Mouse (Mus musculus): Measurements from ENCODE around the gene Slc25a3.

The Slc25a3 gene

DNA sequence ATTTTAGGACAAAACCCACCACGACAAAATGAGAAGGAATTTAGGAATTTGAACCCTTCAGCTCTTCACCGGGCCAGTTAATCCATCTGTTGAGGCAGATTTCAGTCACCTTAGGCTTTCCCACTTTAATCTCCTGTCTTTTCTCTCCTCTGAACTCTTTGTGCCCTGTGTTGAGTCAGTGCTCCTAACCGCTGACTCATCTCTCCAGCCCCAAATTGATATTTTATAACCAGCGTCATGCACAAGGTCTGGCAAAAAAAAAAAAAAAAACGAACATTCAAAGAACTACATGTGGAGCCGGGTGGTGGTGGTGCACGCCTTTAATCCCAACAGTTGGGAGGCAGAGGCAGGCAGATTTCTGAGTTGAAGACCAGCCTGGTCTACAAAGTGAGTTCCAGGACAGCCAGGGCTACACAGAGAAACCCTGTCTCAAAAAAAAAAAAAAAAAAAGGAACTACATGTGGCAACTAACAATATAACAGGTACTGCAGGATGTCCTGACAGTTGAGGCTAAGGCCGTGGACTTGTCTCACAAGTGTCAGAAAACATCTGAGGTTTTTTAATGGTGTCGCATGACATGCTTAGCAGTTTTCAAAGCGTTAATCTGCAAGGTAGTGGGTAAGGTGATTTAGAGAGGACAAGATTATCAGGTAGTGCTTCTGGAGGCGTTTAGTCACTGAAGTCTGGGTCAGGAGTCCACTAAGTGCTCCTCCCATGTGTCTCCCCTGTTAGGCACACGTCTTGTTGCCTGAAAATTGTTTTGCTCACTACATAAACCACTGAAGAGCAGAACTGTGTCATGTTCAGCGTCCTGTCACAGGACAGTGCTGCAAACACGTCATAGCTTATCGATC, 29.4 kb downstream of the Slc25a3 start:
- no peak for DNase-seq (ENCODE audit: low spot score in 2 of 2)

DNA sequence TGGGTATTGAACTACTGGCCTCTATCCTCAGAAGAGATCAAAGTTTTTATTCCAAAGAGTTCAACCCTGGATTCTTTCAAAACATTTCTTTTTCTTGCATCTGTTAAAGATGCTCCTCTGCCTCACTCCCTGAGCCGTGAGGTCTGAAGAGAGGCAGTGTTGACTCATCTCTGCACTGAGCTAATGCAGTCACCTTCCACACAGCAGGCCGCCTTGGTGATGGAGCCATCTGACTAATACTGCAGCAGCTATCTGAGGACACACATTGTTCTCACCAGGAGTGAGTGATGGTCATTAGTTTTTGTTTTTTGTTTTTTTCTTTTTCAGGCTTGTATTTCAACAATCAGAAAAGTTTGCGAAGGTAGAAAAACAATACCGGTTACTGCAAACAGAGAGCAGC, 31.0 kb downstream of the Slc25a3 start:
- no peak for DNase-seq (ENCODE audit: low spot score in 2 of 2)

DNA sequence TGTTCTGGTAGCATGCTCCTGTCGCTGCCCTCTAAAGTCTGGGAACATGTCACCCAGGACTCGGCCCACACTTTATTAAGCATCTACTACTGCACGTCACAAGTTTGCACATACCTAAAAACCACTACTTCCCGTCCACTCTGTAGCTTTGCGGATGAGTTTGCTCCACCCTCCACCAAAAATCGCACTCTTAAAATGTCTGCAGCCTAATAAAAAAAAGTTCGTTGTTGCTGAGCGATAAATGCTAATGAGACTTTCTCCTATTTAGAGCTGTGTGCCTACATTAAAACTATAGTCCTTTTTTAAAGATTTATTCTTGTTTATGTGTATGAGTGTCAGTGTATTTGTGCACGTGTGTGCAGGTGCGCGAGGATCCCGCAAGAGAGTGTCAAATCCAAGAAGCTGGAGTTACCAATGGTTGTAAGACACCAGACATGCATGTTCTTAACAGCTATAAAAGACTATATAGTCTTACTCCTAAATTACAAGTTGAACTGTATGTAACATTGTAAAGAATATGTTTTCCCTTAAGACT, 40.4 kb downstream of the Slc25a3 start:
- DNase-seq (ENCODE audit: low spot score in 2 of 2), result no peak

DNA sequence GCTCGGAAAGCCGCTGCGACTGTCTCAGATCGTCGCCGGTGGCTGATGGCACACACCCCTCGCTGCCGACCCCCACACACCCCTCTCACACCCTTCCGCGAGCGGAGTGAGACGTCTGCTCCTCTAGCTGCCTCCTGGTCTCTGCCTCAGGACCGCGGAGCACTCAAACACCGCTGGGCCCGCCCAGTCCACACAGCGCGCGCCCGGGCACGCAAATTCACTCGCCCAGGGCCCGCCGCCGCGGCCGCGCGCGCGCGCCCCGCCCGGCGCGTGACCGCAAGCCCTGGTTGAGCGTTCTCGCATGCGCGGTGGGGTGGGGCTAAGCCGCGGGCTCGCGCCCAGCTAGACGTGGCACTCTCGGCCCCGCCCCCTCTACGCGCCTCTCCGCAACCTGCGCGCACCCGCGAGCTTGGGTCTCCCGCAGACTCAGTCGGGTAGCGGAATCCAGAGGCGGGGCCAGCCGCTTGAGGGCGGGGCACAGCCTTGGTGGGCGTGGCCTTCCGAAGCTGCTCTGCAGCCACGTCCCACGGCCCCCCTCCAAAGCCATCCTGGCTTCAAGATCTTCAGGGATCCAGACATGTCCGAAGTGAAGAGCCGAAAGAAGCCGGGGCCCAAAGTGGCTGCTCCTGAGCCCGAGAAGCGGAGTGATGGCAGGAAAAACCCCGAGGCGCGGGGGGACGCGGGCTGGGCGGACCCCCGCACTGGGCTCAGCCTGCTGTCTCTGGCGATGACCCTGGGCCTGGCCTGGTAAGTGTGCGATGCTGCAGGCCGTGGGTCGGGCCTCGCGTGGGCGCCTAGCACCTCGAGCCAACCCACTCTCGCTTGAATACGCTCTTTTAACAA, 41.1 kb downstream of the Slc25a3 start, which contains the start of the genes Apaf1 and Ikbip:
Gene Apaf1, minus strand, starts transcription at position 221 of the 843 bp plus-strand sequence.
Gene Ikbip, plus strand, starts transcription at position 391 of the 843 bp plus-strand sequence.
- DNase-seq (ENCODE audit: low spot score in 2 of 2), result peak; percentile 99 to 100

DNA sequence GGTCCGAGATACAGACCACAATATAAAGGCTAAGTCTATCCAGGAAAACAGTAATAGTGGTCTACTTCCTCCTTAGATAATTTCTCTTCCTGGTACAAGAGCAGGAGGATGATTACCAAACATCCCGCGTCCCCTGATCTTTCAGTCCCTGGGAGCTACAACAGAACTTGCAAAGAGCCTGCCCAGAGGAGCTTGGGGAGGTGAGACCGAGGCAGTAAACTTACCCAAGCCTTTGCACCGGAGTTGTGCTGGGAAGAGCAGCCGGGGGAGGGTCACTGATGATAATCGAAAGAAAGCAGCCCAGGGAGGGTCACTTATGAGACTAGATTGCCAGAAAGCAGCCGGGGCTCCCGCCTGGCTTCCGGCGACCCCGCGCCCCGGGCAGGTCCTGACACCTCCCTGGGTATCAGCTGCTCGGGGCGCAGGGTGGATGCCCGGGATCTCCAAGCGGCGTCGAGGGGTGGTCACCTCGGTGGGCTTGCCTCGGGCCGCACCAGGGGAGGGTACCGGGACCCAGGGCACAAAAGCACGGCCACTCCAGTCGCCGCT, 41.8 kb downstream of the Slc25a3 start:
- no peak for DNase-seq (ENCODE audit: low spot score in 2 of 2)

DNA sequence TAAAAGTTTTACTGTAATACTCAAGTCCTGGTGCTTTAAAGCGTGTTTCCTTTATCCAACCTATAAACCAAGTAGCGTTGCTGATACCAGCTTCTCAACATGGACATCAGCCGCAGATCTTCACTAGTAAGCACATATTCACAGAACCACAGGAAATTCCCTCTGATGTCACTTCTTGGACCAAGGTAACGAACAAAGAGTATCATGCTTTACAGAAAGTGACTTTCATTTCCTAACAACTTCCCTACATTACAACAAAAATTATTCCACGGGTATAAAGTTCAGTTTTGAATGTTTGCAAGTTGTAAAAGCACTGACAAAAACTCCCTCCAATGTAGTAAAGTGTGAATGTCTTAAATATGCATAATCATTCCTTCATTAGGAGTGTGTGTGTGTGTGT, 43.3 kb downstream of the Slc25a3 start:
- no peak for DNase-seq (ENCODE audit: low spot score in 2 of 2)

DNA sequence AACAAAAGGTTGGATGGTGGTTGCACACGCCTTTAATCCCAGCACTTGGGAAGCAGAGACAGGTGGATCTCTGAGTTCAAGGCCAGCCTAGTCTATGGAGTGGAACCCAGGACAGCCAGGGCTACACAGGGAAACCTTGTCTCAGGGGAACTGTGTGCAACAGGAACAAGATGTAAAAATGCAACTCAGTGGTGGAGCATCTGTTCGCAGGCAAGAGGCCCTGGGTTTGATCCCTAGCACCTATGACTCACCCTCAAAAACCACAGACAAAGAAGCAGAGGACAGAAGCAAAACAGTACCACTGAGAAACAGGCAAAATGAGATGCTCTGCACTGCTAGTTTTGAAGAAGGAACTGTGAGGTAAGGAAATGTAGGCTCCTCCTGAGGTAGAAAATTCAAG, 47.2 kb downstream of the Slc25a3 start:
- DNase-seq (ENCODE audit: low spot score in 2 of 2), result no peak

DNA sequence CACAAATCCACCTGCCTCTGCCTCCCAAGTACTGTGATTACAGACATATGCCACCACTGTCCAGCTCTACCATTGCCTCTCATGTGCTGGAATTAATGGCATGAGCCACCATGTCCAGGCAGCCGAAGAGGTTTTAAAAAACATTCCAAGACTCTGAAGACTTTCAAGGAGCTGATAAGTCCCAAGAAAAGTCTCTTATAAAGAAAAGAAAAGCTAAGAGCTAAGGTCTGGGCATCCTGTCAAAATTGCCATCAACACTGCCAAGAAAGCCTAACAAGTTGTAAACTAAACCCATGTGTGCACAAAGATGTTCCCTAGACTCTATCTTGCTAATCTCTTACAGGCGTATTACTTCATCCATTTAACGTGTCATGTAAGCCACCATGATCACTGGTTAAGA, 50.5 kb downstream of the Slc25a3 start:
- peak; percentile 37 to 41 for DNase-seq (ENCODE audit: low spot score in 2 of 2)

DNA sequence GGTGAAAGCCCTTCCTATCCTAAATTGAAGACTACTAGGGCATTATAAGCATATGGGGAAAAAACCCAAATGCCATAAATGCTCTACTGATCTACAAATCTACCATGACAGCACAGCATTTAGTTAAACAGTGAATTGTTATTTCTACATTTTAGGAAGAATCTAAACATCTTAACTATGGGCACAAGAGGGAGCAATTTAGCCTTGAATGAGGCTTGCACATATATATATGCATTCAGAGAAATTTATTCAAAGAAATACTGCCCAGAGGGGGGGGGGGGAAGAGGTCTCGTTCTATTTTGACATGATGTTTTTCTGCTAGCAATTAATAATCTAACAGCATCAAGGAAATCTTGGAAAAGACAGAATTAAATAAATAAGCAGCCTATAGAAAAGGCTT, 52.1 kb downstream of the Slc25a3 start:
- no peak for DNase-seq (ENCODE audit: low spot score in 2 of 2)

All from right cerebral cortex, postnatal 10 days (tissue).